ENCODE assay signal across 10 mouse cellular contexts in genomic region chr4:135658484-135658883, GRCm38 (mm10). TPM values are rescaled to one million over a fixed set of nuclear protein-coding genes. Genes with fewer than 3 reads are reported as not detected.
DNase-seq lines count a peak whose midpoint lies in the region; ATAC-seq lines count a peak whose summit lies in the region.
"Had no signal": no experiment of that assay in that cellular context is flagged by ENCODE, and none has a peak within 500 bp of the region (broad histone marks: within the 10 kb centered on the region; RNA-seq: fewer than 3 reads in every experiment).

No protein-coding gene starts in this region.

- peak; percentile 18 for DNase-seq in adrenal gland, adult 8-10 months
- DNase-seq in adrenal gland, postnatal 25 days: no peak
- peak; percentile 62 for DNase-seq in urinary bladder, postnatal 14 days (ENCODE audit: low spot score)
- no peak for DNase-seq in urinary bladder, postnatal 10 days (ENCODE audit: low spot score)
- no peak for DNase-seq in thymus, postnatal 25 days
- DNase-seq in forebrain, embryonic 14.5 days (ENCODE audit: low spot score): no peak
- DNase-seq: kidney, adult 2 months had no signal

- peaks cover 40% of the 10 kb centered on the region for H3K4me1 ChIP-seq in intestine, embryonic 16.5 days (ENCODE audit: control insufficient read depth, insufficient read depth, low read length)
- H3K4me1 ChIP-seq in forebrain, embryonic 16.5 days (replicated peaks; ENCODE audit: control insufficient read depth, insufficient read depth, low read length): peaks cover 17% of the 10 kb centered on the region
- H3K4me1 ChIP-seq in forebrain, embryonic 14.5 days (ENCODE audit: control insufficient read depth, insufficient read depth, low read length): peaks cover 11% of the 10 kb centered on the region; the same call in 1 of the 2 replicates

- H3K36me3 ChIP-seq in intestine, embryonic 16.5 days (ENCODE audit: control insufficient read depth, insufficient read depth, low read length): no peaks in the 10 kb centered on the region
- no peaks in the 10 kb centered on the region for H3K36me3 ChIP-seq in forebrain, embryonic 16.5 days (ENCODE audit: control insufficient read depth, insufficient read depth)
- no peaks in the 10 kb centered on the region for H3K36me3 ChIP-seq in forebrain, embryonic 14.5 days (ENCODE audit: control insufficient read depth, insufficient read depth, low read length)
- H3K36me3 ChIP-seq: midbrain, embryonic 12.5 days had no signal

- H3K27ac ChIP-seq in intestine, embryonic 16.5 days (ENCODE audit: low read length): peak overlapping the region; percentile 33; the same call in 1 of the 2 replicates
- no peak overlapping the region for H3K27ac ChIP-seq in forebrain, embryonic 16.5 days (ENCODE audit: low read length)
- no peak overlapping the region for H3K27ac ChIP-seq in forebrain, embryonic 14.5 days (ENCODE audit: low read depth, low read length)
- H3K27ac ChIP-seq: midbrain, embryonic 12.5 days had no signal

- H3K4me3 ChIP-seq in intestine, embryonic 16.5 days (ENCODE audit: low read length): no peak overlapping the region
- no peak overlapping the region for H3K4me3 ChIP-seq in forebrain, embryonic 16.5 days (replicated peaks; ENCODE audit: low read length)
- H3K4me3 ChIP-seq in forebrain, embryonic 14.5 days (ENCODE audit: low read depth, low read length): no peak overlapping the region
- H3K4me3 ChIP-seq: midbrain, embryonic 12.5 days had no signal

- no peak overlapping the region for H3K4me2 ChIP-seq in intestine, embryonic 16.5 days (ENCODE audit: low read depth, low read length)
- no peak overlapping the region for H3K4me2 ChIP-seq in forebrain, embryonic 16.5 days (ENCODE audit: low read length)
- no peak overlapping the region for H3K4me2 ChIP-seq in forebrain, embryonic 14.5 days (ENCODE audit: low read length)
- H3K4me2 ChIP-seq: midbrain, embryonic 12.5 days had no signal

- H3K27me3 ChIP-seq in intestine, embryonic 16.5 days (replicated peaks; ENCODE audit: control insufficient read depth, insufficient read depth, low read length): no peaks in the 10 kb centered on the region
- no peaks in the 10 kb centered on the region for H3K27me3 ChIP-seq in forebrain, embryonic 16.5 days (replicated peaks; ENCODE audit: control insufficient read depth, insufficient read depth, low read length)
- no peaks in the 10 kb centered on the region for H3K27me3 ChIP-seq in forebrain, embryonic 14.5 days (replicated peaks; ENCODE audit: control insufficient read depth, insufficient read depth, low read length)
- H3K27me3 ChIP-seq: midbrain, embryonic 12.5 days had no signal

- ATAC-seq in intestine, embryonic 16.5 days: no peak
- ATAC-seq in forebrain, embryonic 16.5 days: no peak
- ATAC-seq in forebrain, embryonic 14.5 days: no peak

- no peak overlapping the region for H3K9ac ChIP-seq in intestine, embryonic 16.5 days (ENCODE audit: low read depth, low read length)
- H3K9ac ChIP-seq in forebrain, embryonic 16.5 days (replicated peaks; ENCODE audit: low read depth, low read length): no peak overlapping the region
- H3K9ac ChIP-seq in forebrain, embryonic 14.5 days (ENCODE audit: low read length): no peak overlapping the region
- H3K9ac ChIP-seq: midbrain, embryonic 12.5 days had no signal

- H3K9me3 ChIP-seq in intestine, embryonic 16.5 days (ENCODE audit: control insufficient read depth, low read length): no peaks in the 10 kb centered on the region
- no peaks in the 10 kb centered on the region for H3K9me3 ChIP-seq in forebrain, embryonic 16.5 days (ENCODE audit: control insufficient read depth, low read length)
- no peaks in the 10 kb centered on the region for H3K9me3 ChIP-seq in forebrain, embryonic 14.5 days (replicated peaks; ENCODE audit: control insufficient read depth, low read length)
- H3K9me3 ChIP-seq: midbrain, embryonic 12.5 days had no signal

- WGBS in intestine, embryonic 16.5 days: 49% methylated on average over 5 of the region's 5 CpGs
- 72% methylated on average over 5 of the region's 5 CpGs for WGBS in forebrain, embryonic 16.5 days
- 84% methylated on average over 5 of the region's 5 CpGs for WGBS in forebrain, embryonic 14.5 days

RNA-seq across cellular contexts. Expression of gene Ifnlr1, which starts 27.6 kb away (rescaled TPM):
- total RNA-seq in adrenal gland, adult 8-10 months (2022): under 1 TPM in 3 of 4 experiments, not detected in 1; 0.17 to 0.22 (median 0.18) TPM
- 0.18 and 0.19 TPM in 2 replicates for total RNA-seq in adrenal gland, postnatal 25 days (2021)
- 4.3 and 5.2 TPM in 2 replicates for polyA plus RNA-seq in intestine, embryonic 16.5 days (2015; fragmentation: Nextera tagmentation; extraction: Ambion mirVana)
- polyA plus RNA-seq in forebrain, embryonic 16.5 days (2015; fragmentation: Nextera tagmentation; extraction: Ambion mirVana): 0.16 and 0.18 TPM in 2 replicates
- polyA plus RNA-seq in forebrain, embryonic 14.5 days (2014; fragmentation: Nextera tagmentation; extraction: Ambion mirVana): 0.15 TPM in 1 of 2 replicates, not detected in the other

Comparison
In these comparisons a context has a peak if more than half of its experiments do, and no peak if none do; other contexts are left out.
1. DNase-seq: peak in adrenal gland, adult 8-10 months (single experiment) and urinary bladder, postnatal 14 days (single experiment); none in adrenal gland, postnatal 25 days (single experiment), urinary bladder, postnatal 10 days (single experiment), thymus, postnatal 25 days (single experiment) and forebrain, embryonic 14.5 days (single experiment).